Mouse (Mus musculus) heart, postnatal 0 days (tissue): Measurements from ENCODE around the gene Adcyap1r1.

Experiments
- CTCF ChIP-seq: IDR thresholded peaks from 2 replicates; pipeline ENCODE4 v1.5.1; 2016; ENCODE audit warnings: antibody characterized with exemption, control low read depth, low read depth
- EP300 ChIP-seq: IDR thresholded peaks from 2 replicates; pipeline ENCODE4 v1.6.1; 2016; ENCODE audit warnings: antibody characterized with exemption, low read depth

DNA sequence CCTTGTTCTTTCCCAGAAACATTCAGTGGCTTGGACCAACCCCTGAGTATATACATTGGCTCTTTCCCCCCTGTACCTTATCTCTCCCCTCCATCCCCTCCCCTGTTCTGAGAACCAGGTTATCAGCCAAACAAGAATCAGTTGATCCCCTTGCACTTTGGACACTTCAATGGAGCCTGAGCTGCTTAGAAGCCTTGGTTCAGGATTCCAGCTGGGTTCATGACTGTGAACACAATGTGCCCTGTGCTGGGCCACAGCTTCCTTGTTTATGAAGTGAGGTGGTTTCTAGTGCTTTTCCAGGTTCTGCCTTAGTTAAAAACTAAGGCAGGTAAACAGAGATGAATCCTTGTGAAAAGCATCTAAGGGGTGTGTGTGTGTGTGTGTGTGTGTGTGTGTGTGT, 47.0 kb downstream of the Adcyap1r1 start:
- TF ChIP-seq CTCF (no peak), EP300 (no peak)
